7 mouse cellular contexts compared by ENCODE assay signal in genomic region chr1:191821326-191822091, GRCm38 (mm10). TPM values are rescaled to one million over a fixed set of nuclear protein-coding genes. Genes with fewer than 3 reads are reported as not detected.
DNase-seq lines count a peak whose midpoint lies in the region; ATAC-seq lines count a peak whose summit lies in the region.

Gene Nek2, plus strand, starts transcription at chr1:191821444.

- peaks cover 43% of the 10 kb centered on the region for H3K36me3 ChIP-seq in embryonic facial prominence, embryonic 10.5 days (replicated peaks)
- peaks cover 42% of the 10 kb centered on the region for H3K36me3 ChIP-seq in limb, embryonic 10.5 days
- peaks cover 17% of the 10 kb centered on the region for H3K36me3 ChIP-seq in midbrain, embryonic 13.5 days

- H3K9ac ChIP-seq in midbrain, embryonic 13.5 days (replicated peaks), result peak within 1 kb of the TSS; percentile 70

- H3K9me3 ChIP-seq in embryonic facial prominence, embryonic 10.5 days, result no peaks in the 10 kb centered on the region
- no peaks in the 10 kb centered on the region for H3K9me3 ChIP-seq in limb, embryonic 10.5 days (replicated peaks)
- H3K9me3 ChIP-seq in midbrain, embryonic 13.5 days, result no peaks in the 10 kb centered on the region

- DNase-seq in adrenal gland, postnatal 10 days, result peak; percentile 98
- peak; percentile 98 for DNase-seq in embryonic facial prominence, embryonic 10.5 days (ENCODE audit: low spot score)
- peak; percentile 97 for DNase-seq in kidney, adult 11 months
- DNase-seq in limb, embryonic 10.5 days (ENCODE audit: low spot score), result peak; percentile 99
- DNase-seq in spleen, adult 12 weeks (ENCODE audit: low spot score), result peak; percentile 92

- peaks cover 28% of the 10 kb centered on the region for H3K4me1 ChIP-seq in embryonic facial prominence, embryonic 10.5 days
- peaks cover 31% of the 10 kb centered on the region for H3K4me1 ChIP-seq in limb, embryonic 10.5 days
- H3K4me1 ChIP-seq in midbrain, embryonic 13.5 days (replicated peaks), result peaks cover 21% of the 10 kb centered on the region

- WGBS in embryonic facial prominence, embryonic 10.5 days, result under 1% methylated on average over 79 of the region's 79 CpGs
- WGBS in limb, embryonic 10.5 days, result under 1% methylated on average over 79 of the region's 79 CpGs
- under 1% methylated on average over 79 of the region's 79 CpGs for WGBS in midbrain, embryonic 13.5 days

- H3K27ac ChIP-seq in embryonic facial prominence, embryonic 10.5 days (replicated peaks), result peak within 1 kb of the TSS; percentile 97
- H3K27ac ChIP-seq in limb, embryonic 10.5 days, result peak within 1 kb of the TSS; percentile 99
- H3K27ac ChIP-seq in midbrain, embryonic 13.5 days, result peak within 1 kb of the TSS; percentile 56

- H3K4me3 ChIP-seq in embryonic facial prominence, embryonic 10.5 days, result peak within 1 kb of the TSS; percentile 93
- H3K4me3 ChIP-seq in limb, embryonic 10.5 days, result peak within 1 kb of the TSS; percentile 96
- peak within 1 kb of the TSS; percentile 81 for H3K4me3 ChIP-seq in midbrain, embryonic 13.5 days (replicated peaks)

- H3K27me3 ChIP-seq in embryonic facial prominence, embryonic 10.5 days (replicated peaks; ENCODE audit: low read depth, poor library complexity, severe bottlenecking), result no peaks in the 10 kb centered on the region
- no peaks in the 10 kb centered on the region for H3K27me3 ChIP-seq in limb, embryonic 10.5 days (ENCODE audit: low read depth, poor library complexity, severe bottlenecking)
- no peaks in the 10 kb centered on the region for H3K27me3 ChIP-seq in midbrain, embryonic 13.5 days

- peak within 1 kb of the TSS; percentile 95 for H3K4me2 ChIP-seq in midbrain, embryonic 13.5 days (replicated peaks)

- ATAC-seq in granulocyte monocyte progenitor cell, adult 5-6 weeks (replicated peaks; ENCODE audit: poor library complexity, severe bottlenecking), result peak; percentile 84
- ATAC-seq in midbrain, embryonic 13.5 days, result peak; percentile 94

RNA-seq across cellular contexts. Expression of gene Nek2, which starts in this region (rescaled TPM):
- 10 to 100 TPM in 1 of 2 experiments, 1 to 10 TPM in 1; 8.8 to 10.5 TPM for total RNA-seq in adrenal gland, postnatal 10 days (2021)
- polyA plus RNA-seq in embryonic facial prominence, embryonic 10.5 days (2016; fragmentation: Nextera tagmentation; extraction: Ambion mirVana), result 60.0 and 62.2 TPM in 2 replicates
- total RNA-seq in granulocyte monocyte progenitor cell, adult 5-6 weeks (2014; fragmentation: Nextera tagmentation), result 6.3 and 7.1 TPM in 2 replicates
- 28.8 and 42.1 TPM in 2 replicates for total RNA-seq in granulocyte monocyte progenitor cell, adult 5-6 weeks (2017)
- polyA plus RNA-seq in limb, embryonic 10.5 days (2016; fragmentation: Nextera tagmentation; extraction: Ambion mirVana), result 64.7 and 68.0 TPM in 2 replicates
- polyA plus RNA-seq in midbrain, embryonic 13.5 days (2015; fragmentation: Nextera tagmentation; extraction: Ambion mirVana), result 18.6 and 20.0 TPM in 2 replicates

Comparison
In these comparisons a context has a peak if more than half of its experiments do, and no peak if none do; other contexts are left out.
1. Peak in every context shown above with its lines: DNase-seq, ATAC-seq, H3K4me3 ChIP-seq and H3K27ac ChIP-seq.